Mouse (Mus musculus) midbrain, embryonic 16.5 days (tissue): ENCODE data around the gene Cela1. TPM values are rescaled to one million over a fixed set of nuclear protein-coding genes. Genes with fewer than 3 reads are reported as not detected.

Experiments
- ATAC-seq: fragments of 200-750 bp; cut with Nextera tagmentation; 2 replicates; pipeline ENCODE4 v1.8.0; 2017; ENCODE audit warnings: moderate TSS enrichment
- H3K27ac ChIP-seq: fragments of 300-500 bp; sonication (generic); 2 replicates; pipeline ENCODE4 v1.5.1; 2014; ENCODE audit warnings: mild to moderate bottlenecking, low read length, mixed read lengths
- H3K27me3 ChIP-seq: fragments of 300-500 bp; sonication (generic); 2 replicates; pipeline ENCODE4 v1.6.1; 2014; ENCODE audit warnings: low read depth, low read length, mixed read lengths; ENCODE audit not compliant: control insufficient read depth, insufficient read depth
- H3K36me3 ChIP-seq: fragments of 300-500 bp; sonication (generic); 2 replicates; pipeline ENCODE4 v1.6.1; 2014; ENCODE audit warnings: mild to moderate bottlenecking, low read length, moderate library complexity, mixed read lengths; ENCODE audit not compliant: control insufficient read depth, insufficient read depth
- H3K4me1 ChIP-seq: fragments of 300-500 bp; sonication (generic); 2 replicates; pipeline ENCODE4 v1.6.1; 2014; ENCODE audit warnings: mild to moderate bottlenecking, low read length, mixed read lengths; ENCODE audit not compliant: control insufficient read depth, insufficient read depth
- H3K4me2 ChIP-seq: fragments of 300-500 bp; sonication (generic); 2 replicates; pipeline ENCODE4 v1.6.1; 2014; ENCODE audit warnings: mild to moderate bottlenecking, low read length, mixed read lengths
- H3K4me3 ChIP-seq: fragments of 300-500 bp; sonication (generic); 2 replicates; pipeline ENCODE4 v1.5.1; 2014; ENCODE audit warnings: low read depth, mild to moderate bottlenecking, low read length, moderate library complexity, mixed read lengths
- H3K9ac ChIP-seq: fragments of 300-500 bp; sonication (generic); 2 replicates; pipeline ENCODE4 v1.6.1; 2014; ENCODE audit warnings: low read depth, low read length, mixed read lengths
- H3K9me3 ChIP-seq: fragments of 300-500 bp; sonication (generic); replicated peaks from 2 replicates; pipeline ENCODE4 v1.6.1; 2014; ENCODE audit warnings: mild to moderate bottlenecking, low read length, mixed read lengths; ENCODE audit not compliant: control insufficient read depth, poor library complexity, severe bottlenecking
- WGBS: fragments of 180-500 bp; shearing (Covaris S2); extraction: QIAGEN DNeasy Blood & Tissue Kit; methylation state at CpG from one replicate; pipeline ENCODE4 v1.1.7; 2014; 5-methylcytosine and 5-hydroxymethylcytosine counted together
- polyA plus RNA-seq: library from polyadenylated mRNA; unstranded; fragments of >200 nt; fragmentation: Nextera tagmentation; extraction: Ambion mirVana; gene quantifications from 2 replicates; pipeline ENCODE4 v1.2.1, GENCODE M21; 2015

Gene Cela1
- polyA plus RNA-seq, 1 experiment from 2014 or later: 0.85 TPM

DNA sequence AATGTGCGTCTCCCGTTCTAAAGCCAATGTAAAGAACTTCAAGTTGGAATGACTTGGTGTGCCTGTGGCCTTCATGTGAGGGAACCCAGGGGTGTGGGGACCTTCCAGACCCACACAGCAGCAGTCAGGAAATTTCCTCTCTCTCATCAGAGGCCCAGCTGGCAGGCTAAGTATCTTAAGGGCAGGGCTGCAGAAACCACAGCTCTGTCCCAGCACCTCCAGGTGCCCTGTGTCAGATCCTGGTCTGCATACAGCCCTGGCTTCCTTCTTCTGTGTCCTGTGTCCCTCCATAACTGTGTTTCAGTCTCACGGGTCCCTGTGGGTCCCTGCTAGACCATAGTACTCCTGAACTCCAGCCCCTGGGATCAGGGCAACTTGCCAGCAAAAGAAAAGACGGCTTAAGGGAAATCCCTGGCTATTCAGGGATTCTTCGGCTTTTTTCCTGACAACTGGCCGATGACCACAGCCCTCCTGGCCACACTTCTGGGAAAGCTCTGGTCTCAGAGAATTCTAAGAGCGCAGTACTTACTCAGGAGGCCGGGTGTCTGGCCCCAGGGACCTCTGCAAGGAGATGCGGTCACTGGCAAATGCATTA lies 27.8 kb upstream of the Cela1 start:
- Histone ChIP-seq H3K4me3 (no peak overlapping the region), H3K4me2 (no peak overlapping the region), H3K27me3 (no peaks in the 10 kb centered on the region), H3K27ac (no peak overlapping the region), H3K4me1 (no peaks in the 10 kb centered on the region), H3K9me3 (no peaks in the 10 kb centered on the region), H3K9ac (no peak overlapping the region), H3K36me3 (no peaks in the 10 kb centered on the region)
- ATAC-seq: no peak
- 38% methylated on average over 9 of the region's 9 CpGs for WGBS

DNA sequence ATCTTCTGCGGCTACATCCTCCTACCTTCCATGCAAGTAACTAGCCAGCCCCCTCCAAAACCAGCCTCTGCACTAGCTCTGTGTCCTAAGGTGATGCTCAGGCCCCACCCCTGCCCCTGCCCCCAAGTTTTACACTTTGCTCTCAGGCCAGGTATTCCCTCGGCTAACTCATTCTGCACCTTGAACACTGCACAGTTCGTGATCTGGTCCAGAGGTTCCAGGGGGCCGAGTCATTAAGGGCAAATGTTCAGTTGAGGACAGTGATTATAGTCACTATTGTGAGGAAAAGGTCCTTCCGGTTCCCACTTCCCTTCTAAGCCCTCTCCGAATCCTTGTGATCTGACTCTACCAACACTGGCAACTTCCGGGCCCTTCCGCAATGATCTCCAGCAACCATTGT lies 26.7 kb upstream of the Cela1 start:
- WGBS: 91% methylated on average over 8 of the region's 8 CpGs
- no peak overlapping the region for H3K9ac ChIP-seq
- H3K9me3 ChIP-seq: no peaks in the 10 kb centered on the region
- H3K27ac ChIP-seq: no peak overlapping the region
- H3K4me1 ChIP-seq: no peaks in the 10 kb centered on the region
- H3K4me3 ChIP-seq: no peak overlapping the region
- H3K4me2 ChIP-seq: no peak overlapping the region
- ATAC-seq: no peak
- no peaks in the 10 kb centered on the region for H3K36me3 ChIP-seq
- H3K27me3 ChIP-seq: no peaks in the 10 kb centered on the region

DNA sequence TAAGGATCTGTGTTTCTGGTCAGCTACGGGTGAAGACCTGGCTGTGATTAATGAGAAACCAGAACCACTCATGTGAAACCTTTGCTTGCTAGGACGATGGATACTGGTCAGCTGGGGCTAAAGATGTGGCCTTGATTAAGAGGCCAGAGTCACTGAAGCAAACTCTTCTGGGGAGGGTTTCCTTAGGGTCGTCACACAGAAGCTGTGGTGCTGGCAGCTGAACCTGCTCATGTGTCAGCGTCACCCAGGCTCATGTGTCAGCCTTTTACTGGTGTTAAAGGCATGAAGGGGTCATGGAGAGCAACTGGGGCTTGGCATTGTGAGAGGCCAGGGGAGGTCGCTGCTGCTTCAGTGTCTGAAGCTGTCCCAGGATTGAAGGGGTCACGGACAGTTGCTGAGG lies 23.1 kb upstream of the Cela1 start:
- no peak for ATAC-seq
- no peak overlapping the region for H3K4me2 ChIP-seq
- no peak overlapping the region for H3K9ac ChIP-seq
- no peaks in the 10 kb centered on the region for H3K27me3 ChIP-seq
- H3K36me3 ChIP-seq: no peaks in the 10 kb centered on the region
- H3K9me3 ChIP-seq: no peaks in the 10 kb centered on the region
- no peak overlapping the region for H3K27ac ChIP-seq
- 75% methylated on average over 6 of the region's 6 CpGs for WGBS
- H3K4me1 ChIP-seq: no peaks in the 10 kb centered on the region
- H3K4me3 ChIP-seq: no peak overlapping the region

DNA sequence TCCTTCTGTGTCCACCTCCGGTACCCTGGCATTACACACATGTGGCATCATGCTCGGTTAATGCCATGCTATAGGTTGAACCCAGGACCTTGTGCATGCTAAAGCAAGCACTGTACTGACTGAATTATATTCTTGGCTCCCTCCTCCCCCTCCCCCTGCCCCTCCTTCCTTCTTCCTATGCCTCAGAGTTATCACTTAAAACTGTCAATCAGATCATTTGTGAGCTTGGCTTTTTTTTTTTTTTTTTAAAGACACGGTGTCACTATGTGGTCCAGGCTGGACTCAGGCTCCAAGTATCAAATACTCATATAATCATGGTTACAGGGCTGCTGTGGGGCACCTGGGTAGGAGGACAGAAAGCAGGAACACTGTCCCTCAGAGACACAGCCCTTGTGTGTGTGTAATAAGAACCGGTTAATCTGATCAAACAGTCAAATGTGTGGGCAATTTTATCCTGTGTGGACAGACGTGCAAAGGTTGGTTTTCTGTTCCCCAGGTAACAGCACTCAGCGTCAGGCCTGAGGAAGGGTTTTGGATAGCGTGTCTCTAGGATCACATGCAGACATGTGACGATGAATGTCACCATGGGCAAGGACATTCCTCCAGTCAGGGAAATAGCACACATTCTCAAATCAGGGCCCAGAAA lies 20.8 kb upstream of the Cela1 start:
- no peaks in the 10 kb centered on the region for H3K36me3 ChIP-seq
- H3K27me3 ChIP-seq: peaks cover 4% of the 10 kb centered on the region; the same call in 1 of the 2 replicates
- no peak for ATAC-seq
- no peak overlapping the region for H3K27ac ChIP-seq
- H3K9ac ChIP-seq: no peak overlapping the region
- no peak overlapping the region for H3K4me3 ChIP-seq
- 78% methylated on average over 8 of the region's 8 CpGs for WGBS
- H3K4me1 ChIP-seq: no peaks in the 10 kb centered on the region; the same call in 1 of the 2 replicates
- no peak overlapping the region for H3K4me2 ChIP-seq
- H3K9me3 ChIP-seq: no peaks in the 10 kb centered on the region

DNA sequence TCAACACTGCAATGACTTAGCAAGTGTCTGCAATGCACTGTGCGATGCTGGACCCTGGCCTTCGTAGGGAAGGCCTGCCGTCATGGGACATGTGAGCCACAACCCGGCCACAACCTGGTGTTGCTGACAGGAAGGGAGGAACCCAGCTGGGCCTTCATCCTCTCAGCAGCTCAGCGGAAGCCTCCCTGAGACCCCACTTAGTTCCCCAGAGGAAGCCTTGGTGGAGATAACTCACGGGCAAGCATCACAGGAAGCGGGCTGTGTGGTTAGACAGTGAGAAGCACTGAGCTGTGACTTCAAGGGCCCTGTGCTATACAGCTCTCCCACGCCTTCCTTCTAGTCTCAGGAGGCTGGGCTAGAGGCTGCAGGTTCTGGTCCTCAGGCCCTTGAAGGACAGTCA lies 18.5 kb upstream of the Cela1 start:
- no peak overlapping the region for H3K4me2 ChIP-seq
- peaks cover 5% of the 10 kb centered on the region; the same call in 1 of the 2 replicates for H3K27me3 ChIP-seq
- WGBS: 71% methylated on average over 8 of the region's 8 CpGs
- no peak overlapping the region for H3K27ac ChIP-seq
- no peaks in the 10 kb centered on the region; the same call in 1 of the 2 replicates for H3K4me1 ChIP-seq
- ATAC-seq: no peak
- H3K9ac ChIP-seq: no peak overlapping the region
- H3K36me3 ChIP-seq: no peaks in the 10 kb centered on the region
- H3K9me3 ChIP-seq: no peaks in the 10 kb centered on the region
- no peak overlapping the region for H3K4me3 ChIP-seq

DNA sequence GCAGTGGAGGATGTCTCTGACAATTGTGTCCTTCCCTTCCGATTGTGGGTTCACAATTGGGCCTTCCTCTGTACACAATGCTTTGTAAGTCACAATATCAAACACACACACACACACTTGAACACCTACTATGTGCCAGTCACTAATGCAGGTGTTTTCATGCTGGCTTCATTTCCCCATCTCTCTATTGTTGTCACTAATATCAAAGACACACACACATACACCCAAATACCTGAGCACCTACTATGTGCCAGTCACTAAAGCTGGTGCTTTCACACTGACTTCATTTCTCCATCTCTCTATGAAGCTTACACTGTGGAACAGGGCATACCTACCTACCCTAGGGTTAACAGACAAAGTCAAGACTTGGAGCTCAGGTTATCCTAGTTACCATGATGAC lies 17.7 kb upstream of the Cela1 start:
- H3K9ac ChIP-seq: no peak overlapping the region
- peaks cover 5% of the 10 kb centered on the region; the same call in 1 of the 2 replicates for H3K27me3 ChIP-seq
- no peak overlapping the region for H3K27ac ChIP-seq
- H3K4me1 ChIP-seq: no peaks in the 10 kb centered on the region; the same call in 1 of the 2 replicates
- no peak for ATAC-seq
- H3K4me3 ChIP-seq: no peak overlapping the region
- no peak overlapping the region for H3K4me2 ChIP-seq
- H3K36me3 ChIP-seq: no peaks in the 10 kb centered on the region
- 90% methylated on average over 1 of the region's 1 CpGs for WGBS
- H3K9me3 ChIP-seq: no peaks in the 10 kb centered on the region

DNA sequence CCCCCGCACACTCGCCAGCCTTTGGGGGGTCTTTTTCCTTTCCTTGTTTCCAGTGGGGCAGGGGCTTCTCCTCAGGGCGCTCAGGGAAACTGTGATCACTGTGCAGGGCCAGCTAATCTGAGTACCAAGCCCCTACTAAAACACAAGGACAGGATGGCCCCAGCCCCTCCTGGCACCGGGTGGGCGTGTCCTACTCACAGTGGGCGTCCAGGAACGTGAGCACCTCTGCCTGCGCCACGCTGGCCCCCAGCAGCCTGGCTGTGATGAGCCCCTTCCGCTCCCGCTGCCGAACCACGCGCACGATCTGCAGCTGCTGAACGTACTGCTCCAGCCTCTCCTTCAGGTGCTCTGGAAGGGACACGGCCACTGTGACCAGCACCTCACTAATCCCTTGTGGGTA lies 16.2 kb upstream of the Cela1 start:
- Histone ChIP-seq H3K9ac (no peak overlapping the region), H3K4me1 (no peaks in the 10 kb centered on the region; the same call in 1 of the 2 replicates), H3K27me3 (peaks cover 5% of the 10 kb centered on the region; the same call in 1 of the 2 replicates), H3K4me3 (peak overlapping the region; percentile 3; the same call in 1 of the 2 replicates), H3K27ac (no peak overlapping the region), H3K4me2 (peak overlapping the region; percentile 43), H3K36me3 (no peaks in the 10 kb centered on the region), H3K9me3 (no peaks in the 10 kb centered on the region)
- no peak for ATAC-seq
- 6% methylated on average over 17 of the region's 17 CpGs for WGBS

DNA sequence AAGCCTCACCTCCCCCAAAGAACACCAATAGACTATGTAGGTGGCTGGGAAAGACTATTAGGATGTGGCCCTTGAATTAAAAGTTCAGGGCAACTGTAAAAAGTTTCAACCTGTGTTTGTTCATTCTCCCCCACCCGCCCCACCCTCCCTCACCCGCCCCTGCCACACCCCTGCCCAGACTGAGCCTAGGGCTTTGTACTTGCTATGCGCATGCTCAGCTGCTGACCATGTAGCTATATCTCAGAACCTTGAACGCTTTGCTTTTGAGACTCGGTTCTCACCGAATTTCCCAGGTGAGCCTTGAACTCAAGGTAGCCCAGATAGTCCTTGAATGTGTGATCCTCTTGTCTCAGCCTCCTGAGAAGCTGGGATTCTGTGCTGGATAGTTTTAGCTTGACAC lies 14.1 kb upstream of the Cela1 start:
- Histone ChIP-seq H3K27me3 (peaks cover 5% of the 10 kb centered on the region; the same call in 1 of the 2 replicates), H3K4me1 (no peaks in the 10 kb centered on the region; the same call in 1 of the 2 replicates), H3K4me2 (no peak overlapping the region), H3K36me3 (no peaks in the 10 kb centered on the region), H3K9me3 (no peaks in the 10 kb centered on the region), H3K4me3 (no peak overlapping the region), H3K9ac (no peak overlapping the region), H3K27ac (no peak overlapping the region)
- 76% methylated on average over 6 of the region's 6 CpGs for WGBS
- ATAC-seq: no peak

DNA sequence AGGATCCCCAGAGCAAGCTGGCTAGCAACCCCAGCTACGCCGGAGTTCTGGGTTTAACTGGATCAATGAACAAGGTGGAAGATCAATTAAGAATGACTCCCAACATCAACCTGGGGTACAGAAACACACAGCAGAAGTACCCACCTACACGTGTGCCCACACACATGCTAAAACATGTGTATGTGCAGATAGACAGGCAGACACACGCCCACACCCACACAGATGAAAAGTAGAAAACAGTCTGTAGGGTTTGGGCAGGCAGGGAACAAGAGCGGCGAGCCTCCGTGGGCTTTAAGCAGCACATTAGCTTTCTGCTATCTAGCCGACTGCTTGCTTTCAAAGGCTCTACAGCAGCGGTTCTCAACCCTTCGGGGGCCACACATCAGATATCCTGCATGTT lies 13.4 kb upstream of the Cela1 start:
- H3K4me3 ChIP-seq: no peak overlapping the region
- peaks cover 5% of the 10 kb centered on the region; the same call in 1 of the 2 replicates for H3K27me3 ChIP-seq
- no peak overlapping the region for H3K27ac ChIP-seq
- 65% methylated on average over 10 of the region's 10 CpGs for WGBS
- no peaks in the 10 kb centered on the region for H3K9me3 ChIP-seq
- H3K4me2 ChIP-seq: no peak overlapping the region
- ATAC-seq: no peak
- H3K4me1 ChIP-seq: no peaks in the 10 kb centered on the region; the same call in 1 of the 2 replicates
- H3K36me3 ChIP-seq: no peaks in the 10 kb centered on the region
- H3K9ac ChIP-seq: no peak overlapping the region
